Mouse (Mus musculus): ENCODE results near the gene Scarf2.

DNA sequence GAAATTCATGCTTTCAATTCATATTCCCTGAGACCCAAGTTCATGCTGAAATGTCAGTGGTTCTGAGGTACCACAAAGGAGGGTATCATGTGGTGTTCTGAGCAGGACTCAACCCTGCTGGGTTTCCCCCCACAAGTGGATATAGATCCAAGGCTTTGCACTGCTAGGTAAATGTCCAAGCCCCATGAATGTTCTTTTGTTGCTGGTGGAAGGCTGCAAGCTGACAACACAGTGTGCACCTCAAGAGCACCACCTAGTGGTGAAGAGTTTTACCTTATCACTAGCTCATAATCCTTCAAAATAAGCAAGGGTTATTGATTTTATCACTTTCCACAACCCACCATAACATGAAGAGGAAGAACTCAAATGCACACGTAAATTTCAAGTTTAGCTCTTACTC is 51.8 kb downstream of the Scarf2 start:
- TF ChIP-seq CTCF (IDR thresholded peaks at IDR 0.05; ENCODE audit: insufficient read depth, low read length) (peak; percentile 57), POLR2A (IDR thresholded peaks at IDR 0.05; ENCODE audit: borderline replicate concordance, extremely low read depth, low read depth, low read length) (no peak)

Measured in lung, adult 2 months (tissue).